Mouse (Mus musculus): Measurements from ENCODE around the gene Tlx2. TPM values are rescaled to one million over a fixed set of nuclear protein-coding genes. Genes with fewer than 3 reads are reported as not detected.

The Tlx2 gene
- 0.31 TPM in 1 of 2 replicates, not detected in the other for polyA plus RNA-seq (2012; rRNA removed)

DNA sequence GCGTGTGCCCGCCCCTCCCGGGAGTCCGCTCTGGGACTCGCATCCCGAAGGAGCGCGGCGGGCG lies at the start of gene Tlx2:
Tlx2 (minus strand) TSS at position 47 of the 64 bp plus-strand sequence.
- TF ChIP-seq POLR2A (IDR thresholded peaks at IDR 0.05; ENCODE audit: borderline replicate concordance, extremely low read depth, insufficient read depth, insufficient read length, poor library complexity, severe bottlenecking) (no peak), CTCF (IDR thresholded peaks at IDR 0.05; ENCODE audit: borderline replicate concordance, extremely low read depth, insufficient read depth, insufficient read length) (no peak)
- no peak for DNase-seq (ENCODE audit: low read depth)

- DNase-seq (ENCODE audit: low read depth), result no peak
- TF ChIP-seq POLR2A (IDR thresholded peaks at IDR 0.05; ENCODE audit: borderline replicate concordance, extremely low read depth, insufficient read depth, insufficient read length, poor library complexity, severe bottlenecking), result no peak
- no peak for TF ChIP-seq CTCF (IDR thresholded peaks at IDR 0.05; ENCODE audit: borderline replicate concordance, extremely low read depth, insufficient read depth, insufficient read length)
Measured at GRCm38 (mm10) chr6:83119734-83120051, 49.6 kb upstream of the Tlx2 start.

GRCm38 (mm10) chr6:83118825-83119733 lies 49.0 kb upstream of the Tlx2 start:
- DNase-seq (ENCODE audit: low read depth), result no peak
- TF ChIP-seq POLR2A (IDR thresholded peaks at IDR 0.05; ENCODE audit: borderline replicate concordance, extremely low read depth, insufficient read depth, insufficient read length, poor library complexity, severe bottlenecking) (no peak), CTCF (IDR thresholded peaks at IDR 0.05; ENCODE audit: borderline replicate concordance, extremely low read depth, insufficient read depth, insufficient read length) (no peak)

DNA sequence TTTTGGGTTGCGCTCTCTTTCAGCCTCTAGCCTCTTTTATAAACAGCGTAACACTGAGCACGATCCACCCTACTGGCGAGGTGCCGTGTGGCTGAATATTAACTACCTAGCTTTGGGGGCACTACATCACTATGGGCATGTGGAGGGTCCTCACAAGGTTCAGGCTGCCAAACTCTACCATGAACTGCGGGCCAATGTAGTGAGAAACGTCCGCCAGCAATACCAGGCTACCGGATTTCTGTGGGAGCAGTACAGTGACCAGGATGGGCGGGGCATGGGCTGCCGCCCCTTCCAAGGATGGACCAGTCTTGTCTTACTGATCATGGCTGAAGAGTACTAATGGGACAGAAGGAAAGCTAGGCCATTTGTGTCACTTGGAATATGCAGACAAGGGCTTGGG lies 48.3 kb upstream of the Tlx2 start:
- DNase-seq (ENCODE audit: low read depth), result no peak
- no peak for TF ChIP-seq CTCF (IDR thresholded peaks at IDR 0.05; ENCODE audit: borderline replicate concordance, extremely low read depth, insufficient read depth, insufficient read length)
- TF ChIP-seq POLR2A (IDR thresholded peaks at IDR 0.05; ENCODE audit: borderline replicate concordance, extremely low read depth, insufficient read depth, insufficient read length, poor library complexity, severe bottlenecking), result no peak

DNA sequence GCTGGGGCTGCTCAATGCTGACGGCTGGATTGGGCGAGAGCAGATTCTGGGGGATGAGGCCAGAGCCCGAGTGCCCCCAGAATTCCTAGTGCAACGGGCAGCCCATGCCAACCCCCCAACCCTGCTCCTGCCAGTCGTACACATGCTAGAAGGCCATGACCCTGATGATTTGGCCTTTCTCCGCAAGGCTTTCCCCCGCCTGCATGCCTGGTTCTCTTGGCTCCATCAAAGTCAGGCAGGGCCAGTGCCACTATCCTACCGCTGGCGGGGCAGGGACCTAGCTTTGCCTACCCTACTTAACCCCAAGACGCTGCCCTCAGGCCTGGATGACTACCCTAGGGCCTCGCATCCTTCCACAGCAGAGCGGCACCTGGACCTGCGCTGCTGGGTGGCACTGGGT lies 47.5 kb upstream of the Tlx2 start:
- TF ChIP-seq CTCF (IDR thresholded peaks at IDR 0.05; ENCODE audit: borderline replicate concordance, extremely low read depth, insufficient read depth, insufficient read length) (no peak), POLR2A (IDR thresholded peaks at IDR 0.05; ENCODE audit: borderline replicate concordance, extremely low read depth, insufficient read depth, insufficient read length, poor library complexity, severe bottlenecking) (no peak)
- no peak for DNase-seq (ENCODE audit: low read depth)

DNA sequence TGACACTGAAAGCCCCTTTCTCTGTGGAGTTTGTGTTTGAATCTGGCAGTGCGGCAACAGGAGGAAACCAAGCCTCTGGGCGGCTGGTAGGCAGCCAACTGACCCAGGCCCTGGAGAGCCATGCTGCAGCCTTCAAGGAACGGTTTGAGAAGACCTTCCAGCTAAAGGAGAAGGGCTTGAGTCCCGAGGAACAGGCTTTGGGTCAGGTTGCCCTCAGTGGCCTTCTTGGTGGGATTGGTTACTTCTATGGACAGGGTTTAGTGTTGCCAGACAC lies 47.0 kb upstream of the Tlx2 start:
- TF ChIP-seq POLR2A (IDR thresholded peaks at IDR 0.05; ENCODE audit: borderline replicate concordance, extremely low read depth, insufficient read depth, insufficient read length, poor library complexity, severe bottlenecking) (no peak), CTCF (IDR thresholded peaks at IDR 0.05; ENCODE audit: borderline replicate concordance, extremely low read depth, insufficient read depth, insufficient read length) (no peak)
- DNase-seq (ENCODE audit: low read depth), result no peak

DNA sequence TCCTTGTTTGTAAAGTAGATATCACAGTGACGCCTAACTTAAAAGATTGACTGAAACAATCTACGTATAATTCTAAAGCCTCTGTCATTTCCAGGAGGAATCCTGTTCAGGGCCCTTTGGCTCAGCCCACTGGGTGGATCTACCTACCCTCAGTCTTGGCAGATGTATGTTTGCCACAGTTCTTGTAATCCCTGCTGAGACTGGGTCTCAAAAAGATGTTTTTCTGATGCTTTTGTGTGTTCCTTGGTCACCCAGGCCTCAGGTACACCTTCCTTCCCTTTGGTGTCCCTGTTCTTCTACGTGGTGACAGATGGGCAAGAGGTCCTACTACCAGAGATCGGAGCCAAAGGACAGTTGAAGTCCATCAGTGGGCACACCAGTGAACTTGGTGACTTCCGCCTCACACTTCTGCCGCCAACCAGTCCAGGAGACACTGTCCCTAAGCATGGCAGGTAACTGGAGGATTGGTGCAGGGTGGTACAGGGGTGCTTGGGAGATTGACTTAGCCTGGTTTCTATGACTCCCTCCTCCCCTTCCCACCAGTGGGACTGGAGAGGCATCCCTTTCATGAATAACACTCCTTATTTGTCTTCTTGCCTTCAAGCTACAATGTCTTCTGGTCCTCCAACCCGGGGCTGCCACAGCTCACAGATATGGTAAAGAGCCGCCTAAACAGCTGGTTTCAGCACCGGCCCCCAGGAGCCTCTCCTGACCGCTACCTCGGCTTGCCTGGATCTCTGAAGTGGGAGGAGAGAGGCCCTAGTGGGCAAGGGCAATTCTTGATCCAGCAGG lies 46.5 kb upstream of the Tlx2 start:
- TF ChIP-seq POLR2A (IDR thresholded peaks at IDR 0.05; ENCODE audit: borderline replicate concordance, extremely low read depth, insufficient read depth, insufficient read length, poor library complexity, severe bottlenecking) (no peak), CTCF (IDR thresholded peaks at IDR 0.05; ENCODE audit: borderline replicate concordance, extremely low read depth, insufficient read depth, insufficient read length) (no peak)
- DNase-seq (ENCODE audit: low read depth), result no peak

- peak; percentile 32 for DNase-seq (ENCODE audit: low read depth)
- TF ChIP-seq CTCF (IDR thresholded peaks at IDR 0.05; ENCODE audit: borderline replicate concordance, extremely low read depth, insufficient read depth, insufficient read length) (no peak), POLR2A (IDR thresholded peaks at IDR 0.05; ENCODE audit: borderline replicate concordance, extremely low read depth, insufficient read depth, insufficient read length, poor library complexity, severe bottlenecking) (no peak)
Measured at GRCm38 (mm10) chr6:83115682-83116372, 45.7 kb upstream of the Tlx2 start.

GRCm38 (mm10) chr6:83115011-83115671 lies 45.0 kb upstream of the Tlx2 start, which contains the start of gene Mogs:
TSS of gene Mogs (plus strand) at chr6:83115496.
- TF ChIP-seq CTCF (IDR thresholded peaks at IDR 0.05; ENCODE audit: borderline replicate concordance, extremely low read depth, insufficient read depth, insufficient read length) (no peak), POLR2A (IDR thresholded peaks at IDR 0.05; ENCODE audit: borderline replicate concordance, extremely low read depth, insufficient read depth, insufficient read length, poor library complexity, severe bottlenecking) (peak; percentile 93)
- peak; percentile 95 for DNase-seq (ENCODE audit: low read depth)

DNA sequence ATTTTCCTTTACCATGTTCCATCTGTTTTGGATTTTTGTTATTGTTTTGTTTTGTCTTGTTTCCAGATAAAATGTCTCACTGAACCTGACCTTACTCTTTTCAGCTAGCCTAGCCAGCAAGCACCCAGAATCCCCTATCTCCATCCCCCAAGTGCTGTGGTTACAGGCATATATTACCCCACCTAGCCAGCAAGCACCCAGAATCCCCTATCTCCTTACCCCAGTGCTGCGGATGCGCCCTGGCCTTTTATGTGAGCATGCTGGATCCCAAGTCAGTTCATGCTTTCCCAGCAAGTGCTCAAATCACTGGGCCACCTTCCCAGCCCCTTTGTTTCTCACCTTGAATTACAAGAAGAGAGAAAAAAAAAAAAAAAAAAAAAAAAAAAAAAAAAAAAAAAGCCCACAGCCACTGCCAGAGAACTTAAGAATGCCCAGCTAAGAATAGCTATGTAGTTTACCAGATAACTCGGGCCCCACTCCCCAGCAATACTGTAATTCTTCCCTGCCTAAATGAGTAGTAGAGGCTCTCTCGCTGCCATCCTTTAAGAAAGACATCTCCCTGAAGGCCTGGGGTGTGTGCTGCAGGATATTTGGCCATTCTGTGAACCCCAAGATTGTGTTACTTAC lies 41.5 kb upstream of the Tlx2 start:
- TF ChIP-seq POLR2A (IDR thresholded peaks at IDR 0.05; ENCODE audit: borderline replicate concordance, extremely low read depth, insufficient read depth, insufficient read length, poor library complexity, severe bottlenecking), result no peak
- TF ChIP-seq CTCF (IDR thresholded peaks at IDR 0.05; ENCODE audit: borderline replicate concordance, extremely low read depth, insufficient read depth, insufficient read length), result no peak

More for the DNA sequence above, 41.5 kb upstream of the Tlx2 start:
- DNase-seq (ENCODE audit: low read depth), result no peak
